Mouse (Mus musculus): ENCODE measurements at regions not wholly inside any gene's neighbourhood (a gene's known extent, or its start where the extent isn't known, plus 50 kb on each side); places are given as distances from the start of the nearest gene placed in this dataset.

DNA sequence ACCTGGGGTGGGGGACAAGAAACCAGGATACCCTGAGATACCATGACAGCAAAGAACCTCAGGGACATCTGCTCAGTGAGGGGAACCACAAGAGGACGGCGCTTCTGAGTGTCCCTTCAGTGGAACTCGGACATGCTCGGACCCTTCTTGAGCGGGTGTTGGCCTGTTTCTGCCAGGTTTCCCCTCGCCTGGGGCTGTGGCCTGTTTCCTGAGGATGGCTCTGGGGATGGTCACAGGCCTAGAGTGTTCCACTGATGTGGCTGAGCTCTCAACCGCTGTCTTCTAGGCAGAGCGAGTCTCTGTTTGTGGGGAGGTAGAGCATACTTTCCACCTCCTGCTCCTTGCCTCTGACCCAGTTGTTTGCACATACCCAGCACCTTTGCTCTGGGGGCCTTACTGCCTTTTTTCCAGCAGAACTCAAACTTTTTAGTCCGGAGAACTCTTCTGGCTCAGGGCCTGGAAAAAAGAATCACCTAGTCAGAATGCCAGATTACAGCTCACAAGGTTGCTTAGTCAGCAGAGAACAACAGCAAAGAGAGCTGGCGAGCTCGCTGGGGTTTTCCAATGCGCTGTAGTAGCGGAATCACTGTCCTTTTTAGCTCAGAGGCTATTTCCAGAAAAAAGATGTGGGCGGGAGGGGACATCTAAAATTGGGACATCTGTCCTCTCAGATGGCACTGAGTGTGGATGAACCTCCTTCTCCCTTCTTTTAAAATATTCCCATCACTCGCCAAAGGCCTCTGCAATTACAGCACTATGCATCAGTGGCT is 65.3 kb downstream of the Med10 start:
- ChIA-PET CTCF (no interaction called here), POLR2A (no interaction called here)
- in situ Hi-C loops (cut with MboI; ENCODE audit: low pct_unique_long_range_greater_than_20kb) = no loop called here
- ATAC-seq = no peak
- no peak for TF ChIP-seq CTCF (IDR thresholded peaks at IDR 0.05)
- DNase-seq (ENCODE audit: low read depth, low spot score) = no peak
- no peaks in the 10 kb centered on the region for H3K27me3 ChIP-seq

DNA sequence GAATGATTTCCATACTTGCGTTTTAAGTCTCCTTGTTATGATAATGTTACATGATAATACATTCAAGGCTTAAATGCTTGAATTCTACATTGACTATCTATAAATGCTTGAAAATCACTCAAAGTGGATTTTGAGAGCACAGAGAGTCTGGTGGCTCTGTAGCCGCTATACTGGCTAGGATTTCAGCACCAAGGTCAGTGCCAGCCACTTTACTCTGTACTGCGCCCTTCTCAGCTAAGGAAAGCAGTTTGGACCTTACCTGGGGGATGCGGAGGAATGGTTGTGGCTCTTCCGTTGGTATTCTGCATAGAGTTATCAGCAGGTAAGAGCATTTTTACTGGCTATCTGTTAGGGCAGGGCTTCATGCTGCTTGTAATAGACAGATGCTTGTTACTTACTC is 94.3 kb downstream of the Med10 start:
- ChIA-PET CTCF (no interaction called here), POLR2A (no interaction called here)
- no peak for DNase-seq (ENCODE audit: low read depth, low spot score)
- no peak for TF ChIP-seq CTCF (IDR thresholded peaks at IDR 0.05)
- no peak for ATAC-seq
- H3K27me3 ChIP-seq = no peaks in the 10 kb centered on the region
- in situ Hi-C loops (cut with MboI; ENCODE audit: low pct_unique_long_range_greater_than_20kb) = no loop called here

DNA sequence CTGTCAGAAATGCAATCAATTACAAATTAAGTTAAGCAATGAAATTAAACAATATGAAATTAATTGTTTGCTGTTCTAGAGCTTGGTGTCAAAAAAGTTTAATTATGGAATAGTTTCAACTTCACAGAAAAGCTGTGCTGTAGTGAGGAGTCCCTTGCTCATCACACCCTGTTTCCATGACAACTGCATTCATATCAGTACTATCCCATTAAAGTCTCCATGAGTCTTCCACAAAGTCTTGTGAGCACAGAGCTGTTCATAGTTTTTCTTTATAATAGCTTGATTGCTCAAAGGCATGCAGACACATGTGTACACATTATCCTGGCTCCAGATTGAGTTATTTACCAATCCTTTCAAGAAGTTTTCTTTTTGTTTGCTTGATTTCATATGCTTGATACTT is 98.9 kb downstream of the Med10 start:
- POLR2A ChIA-PET = no interaction called here
- in situ Hi-C loops (cut with MboI; ENCODE audit: low pct_unique_long_range_greater_than_20kb) = no loop called here
- ATAC-seq (no peak), DNase-seq (ENCODE audit: low read depth, low spot score) (no peak)
- CTCF ChIA-PET = interaction anchor here (1.1 kb wide), 1 partner anchor 14 kb away, joined by 3 read pairs; no protein-coding TSS in a partner anchor
- no peak for TF ChIP-seq CTCF (IDR thresholded peaks at IDR 0.05)
- no peaks in the 10 kb centered on the region for H3K27me3 ChIP-seq

DNA sequence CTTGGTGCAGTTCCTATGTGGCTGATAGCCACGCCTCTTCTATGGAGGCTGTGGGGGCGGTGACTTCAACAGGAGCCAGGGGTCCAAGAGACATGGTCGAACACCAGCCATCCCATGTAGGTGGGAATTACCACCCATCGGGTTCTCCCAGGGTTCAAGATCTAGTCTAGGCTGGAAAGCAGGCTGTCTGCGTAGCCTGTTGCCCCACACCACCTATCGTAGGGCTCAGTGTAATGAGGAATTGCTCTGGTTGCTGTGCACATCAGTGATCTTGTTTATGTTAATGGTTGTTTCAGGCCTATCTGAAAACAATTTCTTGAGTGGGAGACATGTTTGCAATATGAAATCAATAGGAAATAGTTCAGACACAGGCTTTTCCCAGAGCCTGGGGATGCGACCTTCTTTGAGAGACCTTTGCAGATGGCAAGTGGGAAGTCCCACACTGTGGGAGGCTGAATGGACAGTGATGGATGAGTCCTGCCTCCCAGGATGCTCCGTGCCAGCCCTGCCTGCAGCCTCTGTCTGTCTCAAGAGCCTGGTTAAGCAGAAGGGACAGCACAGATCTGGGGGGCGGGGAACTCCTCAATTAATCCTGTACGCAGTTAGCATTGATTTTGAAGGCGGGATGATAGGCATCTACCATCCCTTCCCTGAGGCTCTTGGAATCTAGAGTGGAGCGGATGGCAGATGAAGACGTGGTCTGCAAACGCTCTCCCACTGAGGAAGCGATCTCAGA is 104.8 kb downstream of the Med10 start:
- TF ChIP-seq CTCF (IDR thresholded peaks at IDR 0.05) = no peak
- no peak for ATAC-seq
- H3K27me3 ChIP-seq = no peaks in the 10 kb centered on the region
- CTCF ChIA-PET = interaction anchor here (1.0 kb wide), 1 partner anchor 54 kb away, joined by 3 read pairs; no protein-coding TSS in a partner anchor
- no peak for DNase-seq (ENCODE audit: low read depth, low spot score)
- in situ Hi-C loops (cut with MboI; ENCODE audit: low pct_unique_long_range_greater_than_20kb) = no loop called here
- POLR2A ChIA-PET = no interaction called here

DNA sequence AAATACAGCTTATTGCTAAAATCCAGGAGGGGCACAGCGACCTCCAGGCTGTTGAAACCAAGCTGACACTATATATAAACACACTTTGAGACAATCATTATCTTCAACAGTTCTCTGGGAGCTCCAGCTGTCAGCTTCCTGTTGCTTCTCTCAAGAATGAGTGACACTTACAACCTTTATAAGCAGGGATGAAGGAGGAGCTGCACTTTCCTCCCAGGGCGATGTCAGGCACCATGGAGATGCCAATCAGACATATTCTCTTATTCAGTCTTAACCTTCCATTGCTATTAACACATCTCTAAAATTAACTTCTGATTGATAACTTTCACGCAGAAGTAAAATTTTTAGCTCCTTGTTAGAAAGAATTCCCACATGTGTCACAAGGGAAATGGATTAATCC is 113.6 kb downstream of the Med10 start:
- ATAC-seq = no peak
- CTCF ChIA-PET = no interaction called here
- no peak for DNase-seq (ENCODE audit: low read depth, low spot score)
- POLR2A ChIA-PET = no interaction called here
- in situ Hi-C loops (cut with MboI; ENCODE audit: low pct_unique_long_range_greater_than_20kb) = no loop called here
- TF ChIP-seq CTCF (IDR thresholded peaks at IDR 0.05) = no peak
- H3K27me3 ChIP-seq = no peaks in the 10 kb centered on the region

DNA sequence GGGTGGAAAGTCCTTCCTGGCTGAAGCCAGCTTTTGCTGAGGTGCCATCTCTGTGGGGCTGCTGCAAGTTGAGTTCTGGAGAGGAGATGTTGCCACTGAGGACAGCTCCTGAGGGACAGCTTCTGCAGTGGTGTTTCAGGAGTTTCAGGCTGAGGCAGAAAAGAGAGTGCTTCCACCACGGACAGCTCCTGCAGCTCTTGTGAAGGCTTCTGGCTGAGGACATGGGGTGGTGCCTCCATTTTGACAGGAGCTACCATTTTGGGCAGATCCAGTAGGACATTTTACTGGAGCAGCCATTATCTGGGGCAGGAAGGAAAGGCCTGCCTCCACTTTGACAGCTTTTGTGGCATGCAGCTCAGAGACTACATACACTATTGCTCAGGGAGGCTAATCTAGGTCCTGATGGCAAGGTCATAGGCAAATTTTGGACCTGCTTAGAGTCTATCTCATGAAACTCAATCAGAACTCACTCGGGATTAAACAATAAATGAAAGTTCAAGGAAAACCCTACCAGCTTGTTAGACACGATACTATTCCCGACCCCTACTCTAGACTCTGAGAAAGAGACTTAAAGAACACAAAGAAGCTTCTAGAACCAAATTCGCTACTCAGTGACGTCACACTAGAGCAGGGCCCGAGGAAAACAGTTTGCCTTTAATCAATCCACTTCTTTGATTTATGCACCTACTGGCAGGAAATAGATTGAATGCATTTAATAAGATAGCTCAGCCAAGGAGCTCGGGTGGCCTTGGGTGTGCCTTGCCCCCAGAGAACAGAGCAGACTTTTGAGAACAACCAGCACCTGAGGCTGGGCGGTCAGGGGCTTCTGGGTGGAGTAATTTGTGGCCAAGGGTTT is 130.7 kb downstream of the Med10 start:
- no peaks in the 10 kb centered on the region for H3K27me3 ChIP-seq
- DNase-seq (ENCODE audit: low read depth, low spot score) (no peak), ATAC-seq (no peak)
- POLR2A ChIA-PET = no interaction called here
- TF ChIP-seq CTCF (IDR thresholded peaks at IDR 0.05) = no peak
- CTCF ChIA-PET = no interaction called here
- in situ Hi-C loops (cut with MboI; ENCODE audit: low pct_unique_long_range_greater_than_20kb) = no loop called here

DNA sequence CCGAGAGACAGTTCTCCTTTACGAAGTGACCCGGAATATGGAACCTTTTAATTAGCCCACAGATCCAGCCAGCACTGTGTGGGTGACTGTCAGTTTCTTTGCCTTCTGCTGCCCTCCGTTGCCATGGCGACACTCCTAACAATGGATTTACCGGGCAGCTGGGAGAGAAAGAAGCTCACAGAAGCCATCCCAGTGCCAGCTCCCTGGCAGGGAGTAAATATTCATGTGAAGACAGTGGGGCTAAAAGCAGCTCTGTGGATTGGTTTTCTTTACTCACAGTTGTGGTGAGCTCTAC is 131.3 kb downstream of the Med10 start:
- no peak for TF ChIP-seq CTCF (IDR thresholded peaks at IDR 0.05)
- no peaks in the 10 kb centered on the region for H3K27me3 ChIP-seq
- CTCF ChIA-PET = no interaction called here
- DNase-seq (ENCODE audit: low read depth, low spot score) (no peak), ATAC-seq (no peak)
- POLR2A ChIA-PET = no interaction called here
- in situ Hi-C loops (cut with MboI; ENCODE audit: low pct_unique_long_range_greater_than_20kb) = no loop called here

DNA sequence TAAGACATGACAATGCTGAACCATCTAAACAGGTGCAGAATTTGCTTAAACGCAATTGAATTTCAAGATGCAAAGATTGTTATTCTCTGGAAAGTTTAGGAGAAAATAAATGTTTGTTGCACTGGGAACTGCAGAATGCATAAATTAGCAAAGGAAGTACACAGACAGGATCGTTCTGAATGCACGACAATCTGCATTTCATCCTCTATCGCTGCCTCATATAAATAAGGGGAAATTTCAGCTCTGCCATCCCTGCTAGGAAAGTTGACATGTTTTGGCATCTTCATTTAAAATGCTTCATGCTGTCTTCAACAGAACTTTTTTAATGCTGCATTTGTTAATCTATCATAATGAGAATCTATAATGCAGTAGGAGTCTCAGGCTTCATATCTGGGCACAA is 137.6 kb downstream of the Med10 start:
- in situ Hi-C loops (cut with MboI; ENCODE audit: low pct_unique_long_range_greater_than_20kb) = no loop called here
- H3K27me3 ChIP-seq = peaks cover 4% of the 10 kb centered on the region
- POLR2A ChIA-PET = no interaction called here
- no peak for DNase-seq (ENCODE audit: low read depth, low spot score)
- CTCF ChIA-PET = no interaction called here
- ATAC-seq = no peak
- no peak for TF ChIP-seq CTCF (IDR thresholded peaks at IDR 0.05)

DNA sequence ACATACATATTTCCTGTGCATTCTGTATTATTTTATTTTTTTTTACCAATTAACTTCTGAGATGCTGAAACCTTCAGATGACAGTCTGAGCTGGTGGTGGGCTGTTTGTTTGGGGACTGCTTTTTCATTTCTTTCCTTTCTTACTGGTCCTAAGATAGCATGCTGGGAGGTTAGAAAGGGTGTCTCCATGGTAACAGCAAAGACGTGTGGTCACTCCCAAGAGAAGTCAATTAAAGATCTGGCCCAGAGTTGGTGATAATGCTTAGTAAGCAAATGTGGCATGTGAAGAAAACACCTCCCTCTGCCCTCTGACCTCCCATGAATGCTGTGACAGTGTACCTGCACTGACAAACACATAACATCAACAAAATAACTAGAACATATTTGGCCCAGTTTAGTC is 142.5 kb downstream of the Med10 start:
- DNase-seq (ENCODE audit: low read depth, low spot score) = no peak
- in situ Hi-C loops (cut with MboI; ENCODE audit: low pct_unique_long_range_greater_than_20kb) = no loop called here
- ATAC-seq = no peak

DNA sequence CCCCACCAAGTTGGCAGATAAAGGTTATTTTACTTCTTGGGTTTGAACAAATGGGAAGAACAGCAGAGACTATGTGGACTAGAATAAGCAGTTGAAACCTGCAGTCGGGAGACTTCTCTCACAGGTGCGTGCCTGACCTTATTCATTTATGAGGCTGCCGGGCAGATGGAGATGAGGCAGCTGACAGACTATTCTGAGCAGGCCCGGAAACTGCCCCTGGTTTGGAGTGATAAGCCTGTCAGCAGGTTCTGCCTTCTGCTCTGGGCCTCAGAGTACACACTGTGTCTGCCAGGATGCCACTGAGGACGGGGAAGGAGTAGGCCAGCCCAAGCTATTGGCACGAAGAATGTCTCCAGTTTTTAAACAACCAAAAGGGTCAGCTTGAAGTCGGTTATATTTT is 144.4 kb downstream of the Med10 start:
- DNase-seq (ENCODE audit: low read depth, low spot score) (no peak), ATAC-seq (no peak)
- ChIA-PET POLR2A (no interaction called here), CTCF (no interaction called here)
- peaks cover 3% of the 10 kb centered on the region for H3K27me3 ChIP-seq
- no peak for TF ChIP-seq CTCF (IDR thresholded peaks at IDR 0.05)
- in situ Hi-C loops (cut with MboI; ENCODE audit: low pct_unique_long_range_greater_than_20kb) = no loop called here

More for the DNA sequence above, 142.5 kb downstream of the Med10 start:
- ChIA-PET CTCF (no interaction called here), POLR2A (no interaction called here)
- TF ChIP-seq CTCF (IDR thresholded peaks at IDR 0.05) = no peak
- H3K27me3 ChIP-seq = peaks cover 7% of the 10 kb centered on the region

DNA sequence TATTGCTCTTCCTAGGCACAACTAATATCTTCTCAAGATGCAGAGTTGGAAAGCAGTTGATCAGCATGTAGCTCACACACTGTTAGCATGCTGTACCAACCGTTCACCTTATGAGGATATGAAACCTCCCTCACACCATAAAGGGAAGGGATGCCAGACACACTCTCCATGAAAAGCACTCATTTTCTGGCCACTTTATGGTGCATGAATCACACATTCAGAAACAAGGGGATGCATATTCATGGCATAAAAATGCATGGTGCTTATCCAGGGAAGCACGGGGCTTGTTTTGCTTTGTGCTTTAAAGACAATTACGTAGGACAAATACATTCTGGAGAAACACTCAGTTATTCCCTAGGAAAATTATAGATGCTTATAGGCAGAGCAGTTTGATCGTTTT is 149.9 kb downstream of the Med10 start:
- CTCF ChIA-PET = no interaction called here
- in situ Hi-C loops (cut with MboI; ENCODE audit: low pct_unique_long_range_greater_than_20kb) = no loop called here
- H3K27me3 ChIP-seq = no peaks in the 10 kb centered on the region
- DNase-seq (ENCODE audit: low read depth, low spot score) (no peak), ATAC-seq (no peak)
- POLR2A ChIA-PET = no interaction called here
- no peak for TF ChIP-seq CTCF (IDR thresholded peaks at IDR 0.05)
